ENCODE assay signal across 20 mouse cellular contexts in genomic region chr3:53620978-53621377, GRCm38 (mm10). TPM values are rescaled to one million over a fixed set of nuclear protein-coding genes. Genes with fewer than 3 reads are reported as not detected.
DNase-seq lines count a peak whose midpoint lies in the region; ATAC-seq and TF ChIP-seq lines count a peak whose summit lies in the region.
"Had no signal": no experiment of that assay in that cellular context is flagged by ENCODE, and none has a peak within 500 bp of the region (broad histone marks: within the 10 kb centered on the region; RNA-seq: fewer than 3 reads in every experiment).

No protein-coding gene starts in this region.

- peak overlapping the region; percentile 39 for H3K27ac ChIP-seq in intestine, embryonic 14.5 days (ENCODE audit: low read depth)
- no peak overlapping the region for H3K27ac ChIP-seq in intestine, embryonic 16.5 days (ENCODE audit: low read length)
- H3K27ac ChIP-seq in limb, embryonic 13.5 days, result no peak overlapping the region
- no peak overlapping the region for H3K27ac ChIP-seq in limb, embryonic 15.5 days
- H3K27ac ChIP-seq in stomach, postnatal 0 days (replicated peaks), result peak overlapping the region; percentile 76
- H3K27ac ChIP-seq: embryonic facial prominence, embryonic 15.5 days; hindbrain, embryonic 10.5 days; hindbrain, embryonic 14.5 days had no signal

- TF ChIP-seq EP300 in stomach, postnatal 0 days (optimal IDR thresholded peaks at IDR 0.05), result peak; percentile 12

- DNase-seq in intestine, embryonic 14.5 days (ENCODE audit: low spot score), result no peak
- no peak for DNase-seq in stomach, postnatal 0 days (ENCODE audit: low spot score)
- no peak for DNase-seq in gastrocnemius, postnatal 25 days
- DNase-seq: adrenal gland, postnatal 14 days; cerebellum, adult 11-12 months; cerebellum, adult 9-11 months; cerebellum, postnatal 36 days; gastrocnemius, postnatal 14 days had no signal

- no peak overlapping the region for H3K9ac ChIP-seq in intestine, embryonic 14.5 days (ENCODE audit: low read length)
- no peak overlapping the region for H3K9ac ChIP-seq in intestine, embryonic 16.5 days (ENCODE audit: low read depth, low read length)
- H3K9ac ChIP-seq in limb, embryonic 13.5 days, result no peak overlapping the region
- H3K9ac ChIP-seq in limb, embryonic 15.5 days, result no peak overlapping the region
- H3K9ac ChIP-seq in stomach, postnatal 0 days (ENCODE audit: low read length), result 0 out of 2 replicates have a peak overlapping the region, but pooled peaks have one; percentile 35
- H3K9ac ChIP-seq: embryonic facial prominence, embryonic 15.5 days; heart, embryonic 12.5 days; hindbrain, embryonic 14.5 days had no signal

- no peaks in the 10 kb centered on the region for H3K27me3 ChIP-seq in intestine, embryonic 14.5 days (replicated peaks; ENCODE audit: control insufficient read depth, insufficient read depth, low read length)
- H3K27me3 ChIP-seq in intestine, embryonic 16.5 days (replicated peaks; ENCODE audit: control insufficient read depth, insufficient read depth, low read length), result no peaks in the 10 kb centered on the region
- H3K27me3 ChIP-seq in limb, embryonic 13.5 days, result no peaks in the 10 kb centered on the region
- no peaks in the 10 kb centered on the region for H3K27me3 ChIP-seq in limb, embryonic 15.5 days
- H3K27me3 ChIP-seq in stomach, postnatal 0 days (ENCODE audit: control insufficient read depth, insufficient read depth, low read length), result no peaks in the 10 kb centered on the region
- H3K27me3 ChIP-seq: CH12.LX; embryonic facial prominence, embryonic 15.5 days; heart, embryonic 12.5 days had no signal

- H3K36me3 ChIP-seq in intestine, embryonic 14.5 days (ENCODE audit: control insufficient read depth, insufficient read depth, low read length), result no peaks in the 10 kb centered on the region
- H3K36me3 ChIP-seq in intestine, embryonic 16.5 days (ENCODE audit: control insufficient read depth, insufficient read depth, low read length), result no peaks in the 10 kb centered on the region
- no peaks in the 10 kb centered on the region for H3K36me3 ChIP-seq in limb, embryonic 13.5 days
- no peaks in the 10 kb centered on the region for H3K36me3 ChIP-seq in limb, embryonic 15.5 days
- H3K36me3 ChIP-seq in stomach, postnatal 0 days (ENCODE audit: control insufficient read depth, insufficient read depth, low read length), result no peaks in the 10 kb centered on the region
- H3K36me3 ChIP-seq: embryonic facial prominence, embryonic 15.5 days; heart, embryonic 12.5 days; hindbrain, embryonic 10.5 days had no signal

- H3K9me3 ChIP-seq in intestine, embryonic 14.5 days (ENCODE audit: control insufficient read depth, low read length), result no peaks in the 10 kb centered on the region
- no peaks in the 10 kb centered on the region for H3K9me3 ChIP-seq in intestine, embryonic 16.5 days (ENCODE audit: control insufficient read depth, low read length)
- no peaks in the 10 kb centered on the region for H3K9me3 ChIP-seq in limb, embryonic 13.5 days
- no peaks in the 10 kb centered on the region for H3K9me3 ChIP-seq in limb, embryonic 15.5 days
- H3K9me3 ChIP-seq in stomach, postnatal 0 days (ENCODE audit: control insufficient read depth, low read length), result no peaks in the 10 kb centered on the region
- H3K9me3 ChIP-seq: embryonic facial prominence, embryonic 15.5 days; heart, embryonic 12.5 days; hindbrain, embryonic 10.5 days had no signal

- TF ChIP-seq CTCF in stomach, postnatal 0 days (IDR thresholded peaks at IDR 0.05; ENCODE audit: low read depth), result no peak

- H3K4me3 ChIP-seq in intestine, embryonic 14.5 days (ENCODE audit: low read depth, low read length), result no peak overlapping the region
- no peak overlapping the region for H3K4me3 ChIP-seq in intestine, embryonic 16.5 days (ENCODE audit: low read length)
- H3K4me3 ChIP-seq in limb, embryonic 13.5 days, result no peak overlapping the region
- H3K4me3 ChIP-seq in limb, embryonic 15.5 days, result no peak overlapping the region
- no peak overlapping the region for H3K4me3 ChIP-seq in stomach, postnatal 0 days (ENCODE audit: low read depth, low read length)
- H3K4me3 ChIP-seq: embryonic facial prominence, embryonic 15.5 days; erythroblast, embryonic 14.5 days; heart, embryonic 12.5 days; hindbrain, embryonic 10.5 days had no signal

- no peak for ATAC-seq in intestine, embryonic 14.5 days (replicated peaks; ENCODE audit: low FRiP score, low TSS enrichment, low read depth)
- no peak for ATAC-seq in intestine, embryonic 16.5 days
- peak; percentile 76 for ATAC-seq in limb, embryonic 13.5 days (ENCODE audit: low FRiP score, low read depth)
- ATAC-seq in limb, embryonic 15.5 days (ENCODE audit: insufficient number of reproducible peaks, low FRiP score, low TSS enrichment, low read depth), result peak; percentile 25; the same call in 1 of the 2 replicates
- ATAC-seq in stomach, postnatal 0 days (ENCODE audit: low FRiP score, low TSS enrichment), result no peak
- ATAC-seq: activated CD4-positive, CD25-positive, alpha-beta regulatory T cell, adult 4 months; forebrain, embryonic 16.5 days had no signal

- no peaks in the 10 kb centered on the region; the same call in 1 of the 2 replicates for H3K4me1 ChIP-seq in intestine, embryonic 14.5 days (replicated peaks; ENCODE audit: control insufficient read depth, insufficient read depth, low read length)
- H3K4me1 ChIP-seq in intestine, embryonic 16.5 days (ENCODE audit: control insufficient read depth, insufficient read depth, low read length), result peaks cover 3% of the 10 kb centered on the region; the same call in 1 of the 2 replicates
- H3K4me1 ChIP-seq in limb, embryonic 13.5 days, result peaks cover 12% of the 10 kb centered on the region
- 0 out of 2 replicates have a peak, but pooled peaks cover 8% of the 10 kb centered on the region for H3K4me1 ChIP-seq in limb, embryonic 15.5 days
- H3K4me1 ChIP-seq in stomach, postnatal 0 days (replicated peaks; ENCODE audit: control insufficient read depth, insufficient read depth), result no peaks in the 10 kb centered on the region; the same call in 1 of the 2 replicates
- H3K4me1 ChIP-seq: embryonic facial prominence, embryonic 15.5 days had no signal

- no peak overlapping the region for H3K4me2 ChIP-seq in intestine, embryonic 14.5 days (ENCODE audit: low read length)
- H3K4me2 ChIP-seq in intestine, embryonic 16.5 days (ENCODE audit: low read depth, low read length), result no peak overlapping the region
- H3K4me2 ChIP-seq in limb, embryonic 13.5 days (replicated peaks), result no peak overlapping the region
- H3K4me2 ChIP-seq in limb, embryonic 15.5 days, result no peak overlapping the region
- no peak overlapping the region for H3K4me2 ChIP-seq in stomach, postnatal 0 days (replicated peaks; ENCODE audit: low read depth)
- H3K4me2 ChIP-seq: embryonic facial prominence, embryonic 15.5 days; heart, embryonic 12.5 days; hindbrain, embryonic 14.5 days had no signal

- 62% methylated on average over 3 of the region's 3 CpGs for WGBS in intestine, embryonic 14.5 days
- WGBS in intestine, embryonic 16.5 days, result 74% methylated on average over 3 of the region's 3 CpGs
- WGBS in limb, embryonic 13.5 days, result 67% methylated on average over 3 of the region's 3 CpGs
- 70% methylated on average over 3 of the region's 3 CpGs for WGBS in limb, embryonic 15.5 days
- WGBS in stomach, postnatal 0 days, result 70% methylated on average over 3 of the region's 3 CpGs

RNA-seq across cellular contexts. Expression of gene Frem2, which starts 36.2 kb away (rescaled TPM):
- 14.2 and 14.4 TPM in 2 replicates for polyA plus RNA-seq in intestine, embryonic 14.5 days (2014; fragmentation: Nextera tagmentation; extraction: Ambion mirVana)
- 5.3 and 5.7 TPM in 2 replicates for polyA plus RNA-seq in intestine, embryonic 16.5 days (2015; fragmentation: Nextera tagmentation; extraction: Ambion mirVana)
- polyA plus RNA-seq in limb, embryonic 13.5 days (2015; fragmentation: Nextera tagmentation; extraction: Ambion mirVana), result 5.7 and 6.8 TPM in 2 replicates
- polyA plus RNA-seq in limb, embryonic 15.5 days (2015; fragmentation: Nextera tagmentation; extraction: Ambion mirVana), result 5.2 and 5.9 TPM in 2 replicates
- polyA plus RNA-seq in stomach, postnatal 0 days (2015; fragmentation: Nextera tagmentation; extraction: Ambion mirVana), result 7.0 and 7.4 TPM in 2 replicates
- 1 to 10 TPM; 1.6 to 3.8 TPM for total RNA-seq in gastrocnemius, postnatal 25 days (2021)
- total RNA-seq: granulocyte monocyte progenitor cell, adult 5-6 weeks had no signal
- polyA plus RNA-seq: activated CD4-positive, CD25-positive, alpha-beta regulatory T cell, adult 4 months had no signal

Comparison
In these comparisons a context has a peak if more than half of its experiments do, and no peak if none do; other contexts are left out.
1. H3K27ac ChIP-seq: peak in intestine, embryonic 14.5 days (single experiment) and stomach, postnatal 0 days (single experiment); none in intestine, embryonic 16.5 days (single experiment), limb, embryonic 13.5 days (single experiment) and limb, embryonic 15.5 days (single experiment).
2. ATAC-seq: peak in limb, embryonic 13.5 days (single experiment) and limb, embryonic 15.5 days (single experiment); none in intestine, embryonic 14.5 days (single experiment), intestine, embryonic 16.5 days (single experiment) and stomach, postnatal 0 days (single experiment).